ENCODE assay signal across 35 mouse cellular contexts in the genomic region with DNA sequence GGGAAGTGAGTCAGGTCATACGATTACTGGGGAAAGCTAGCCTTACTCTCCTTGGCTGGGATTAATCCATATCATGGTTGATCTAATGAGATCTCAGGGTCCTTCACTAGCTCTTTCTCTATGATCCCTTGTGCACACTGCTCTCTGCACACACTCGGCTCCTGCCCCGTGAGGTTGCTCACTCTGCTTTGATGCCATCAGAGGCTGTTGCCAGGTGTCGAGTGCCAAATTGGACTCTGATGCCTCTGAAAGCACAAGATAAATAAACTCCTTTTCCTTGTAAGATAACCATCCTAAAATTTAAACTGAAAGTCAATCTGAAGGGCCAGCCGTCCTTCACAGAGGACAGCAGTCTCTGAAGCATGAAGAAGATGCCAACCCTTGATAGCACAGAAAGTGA. TPM values are rescaled to one million over a fixed set of nuclear protein-coding genes. Genes with fewer than 3 reads are reported as not detected.
DNase-seq lines count a peak whose midpoint lies in the region; ATAC-seq and TF ChIP-seq lines count a peak whose summit lies in the region.
"Had no signal": no experiment of that assay in that cellular context is flagged by ENCODE, and none has a peak within 500 bp of the region (broad histone marks: within the 10 kb centered on the region; RNA-seq: fewer than 3 reads in every experiment).

No protein-coding gene starts in this region.

- H3K9ac ChIP-seq in forebrain, embryonic 11.5 days (ENCODE audit: low read length), result no peak overlapping the region
- H3K9ac ChIP-seq in forebrain, embryonic 15.5 days (replicated peaks), result no peak overlapping the region
- no peak overlapping the region for H3K9ac ChIP-seq in CH12.LX (ENCODE audit: insufficient read depth, low read depth)
- H3K9ac ChIP-seq: embryonic facial prominence, embryonic 13.5 days; forebrain, embryonic 13.5 days; forebrain, postnatal 0 days; heart, embryonic 12.5 days; heart, embryonic 15.5 days; hindbrain, embryonic 14.5 days had no signal

- dilution Hi-C loops in CH12.LX (cut with MboI; ENCODE audit: extremely low pct_ligation_motif_present, extremely low pct_unique_long_range_greater_than_20kb, low sequenced_read_pairs), result no loop called here

- H3K27ac ChIP-seq in forebrain, embryonic 11.5 days (ENCODE audit: low read depth, low read length), result no peak overlapping the region
- H3K27ac ChIP-seq in forebrain, embryonic 15.5 days (replicated peaks), result no peak overlapping the region
- H3K27ac ChIP-seq in CH12.LX (ENCODE audit: insufficient read depth, low read depth), result 0 out of 2 replicates have a peak overlapping the region, but pooled peaks have one; percentile 0
- H3K27ac ChIP-seq: embryonic facial prominence, embryonic 10.5 days; embryonic facial prominence, embryonic 13.5 days; forebrain, embryonic 13.5 days; heart, embryonic 15.5 days; hindbrain, embryonic 14.5 days; hindbrain, postnatal 0 days had no signal

- ATAC-seq in forebrain, embryonic 11.5 days (replicated peaks; ENCODE audit: low FRiP score), result no peak
- ATAC-seq in forebrain, embryonic 15.5 days (replicated peaks), result no peak
- no peak for ATAC-seq in monocyte, adult 5-6 weeks (replicated peaks; ENCODE audit: insufficient number of reproducible peaks, low FRiP score, low TSS enrichment, poor library complexity, severe bottlenecking)
- ATAC-seq: forebrain, embryonic 13.5 days; forebrain, postnatal 0 days; hindbrain, postnatal 0 days; intestine, embryonic 16.5 days; Patski had no signal

- no peaks in the 10 kb centered on the region for H3K36me3 ChIP-seq in forebrain, embryonic 11.5 days (ENCODE audit: control insufficient read depth, insufficient read depth, low read length)
- no peaks in the 10 kb centered on the region for H3K36me3 ChIP-seq in forebrain, embryonic 15.5 days
- peaks cover 22 to 27% of the 10 kb centered on the region in 2 experiments for H3K36me3 ChIP-seq in CH12.LX (replicated peaks in 1 of 2; ENCODE audit: control insufficient read depth in 1 of 2, insufficient read depth in 1 of 2, low read length in 1 of 2)
- H3K36me3 ChIP-seq: embryonic facial prominence, embryonic 10.5 days; embryonic facial prominence, embryonic 13.5 days; heart, embryonic 12.5 days; heart, embryonic 15.5 days had no signal

- no peaks in the 10 kb centered on the region for H3K27me3 ChIP-seq in forebrain, embryonic 11.5 days (ENCODE audit: control insufficient read depth, insufficient read depth, low read length)
- H3K27me3 ChIP-seq in forebrain, embryonic 15.5 days, result no peaks in the 10 kb centered on the region
- H3K27me3 ChIP-seq in CH12.LX (replicated peaks), result no peaks in the 10 kb centered on the region
- H3K27me3 ChIP-seq: embryonic facial prominence, embryonic 13.5 days; forebrain, embryonic 13.5 days; heart, embryonic 12.5 days; heart, embryonic 15.5 days had no signal

- no peaks in the 10 kb centered on the region for H3K9me3 ChIP-seq in forebrain, embryonic 11.5 days (ENCODE audit: control insufficient read depth, low read length)
- no peaks in the 10 kb centered on the region for H3K9me3 ChIP-seq in forebrain, embryonic 15.5 days
- no peaks in the 10 kb centered on the region for H3K9me3 ChIP-seq in CH12.LX (replicated peaks; ENCODE audit: low read length)
- H3K9me3 ChIP-seq: embryonic facial prominence, embryonic 10.5 days; embryonic facial prominence, embryonic 13.5 days; forebrain, embryonic 13.5 days; heart, embryonic 12.5 days; heart, embryonic 15.5 days had no signal

- peak; percentile 19 for DNase-seq in adrenal gland, adult 2 months
- no peak for DNase-seq in adrenal gland, adult 18-20 months (ENCODE audit: low spot score in 2 of 2)
- peak; percentile 28 for DNase-seq in forebrain, embryonic 11.5 days (ENCODE audit: low spot score)
- no peak for DNase-seq in CH12.LX (ENCODE audit: extremely low read depth)
- peak; percentile 12 for DNase-seq in adrenal gland, postnatal 25 days
- DNase-seq in left cerebral cortex, postnatal 10 days (ENCODE audit: extremely low spot score in 1 of 2, low spot score in 2 of 2), result no peak
- DNase-seq: cerebellum, adult 11-12 months; cerebellum, adult 8-10 months; cerebellum, postnatal 10 days; cerebellum, postnatal 36 days; embryo, embryonic 11 days; forebrain, postnatal 0 days; gastrocnemius, postnatal 25 days; heart, adult 18-20 months; heart, postnatal 10 days; heart, postnatal 4 days; kidney, adult 18-20 months had no signal

- TF ChIP-seq EP300 in CH12.LX (IDR thresholded peaks at IDR 0.05; ENCODE audit: low read length), result no peak

- H3K79me2 ChIP-seq in CH12.LX (replicated peaks; ENCODE audit: control insufficient read depth, extremely low read depth, insufficient read depth, poor library complexity, severe bottlenecking), result no peaks in the 10 kb centered on the region

- in situ Hi-C loops in CH12.LX (cut with MboI; ENCODE audit: low pct_ligation_motif_present, low pct_unique_long_range_greater_than_20kb, low sequenced_read_pairs), result no loop called here

- no peak overlapping the region for H3K4me3 ChIP-seq in forebrain, embryonic 11.5 days (ENCODE audit: low read depth, low read length)
- H3K4me3 ChIP-seq in forebrain, embryonic 15.5 days, result no peak overlapping the region
- H3K4me3 ChIP-seq in CH12.LX (replicated peaks in 1 of 3; ENCODE audit: low read depth in 2 of 3, low read length in 2 of 3, poor library complexity in 1 of 3), result no peak overlapping the region
- H3K4me3 ChIP-seq: embryonic facial prominence, embryonic 10.5 days; embryonic facial prominence, embryonic 13.5 days; erythroblast, embryonic 14.5 days; forebrain, embryonic 13.5 days; heart, embryonic 12.5 days; heart, embryonic 15.5 days had no signal

- TF ChIP-seq POLR2A in CH12.LX (IDR thresholded peaks at IDR 0.05; ENCODE audit: low read depth, low read length), result no peak

- 96% methylated on average over 5 of the region's 5 CpGs for WGBS in forebrain, embryonic 11.5 days
- WGBS in forebrain, embryonic 15.5 days, result 92% methylated on average over 5 of the region's 5 CpGs

- no peak for TF ChIP-seq RAD21 in CH12.LX (IDR thresholded peaks at IDR 0.05; ENCODE audit: low read depth, low read length)

- intact Hi-C loops in left cerebral cortex, postnatal 10 days (cut with DNase I), result no loop called here

- no peaks in the 10 kb centered on the region for H3K4me1 ChIP-seq in forebrain, embryonic 11.5 days (replicated peaks; ENCODE audit: control insufficient read depth, insufficient read depth, low read length)
- H3K4me1 ChIP-seq in forebrain, embryonic 15.5 days, result no peaks in the 10 kb centered on the region
- peaks cover 9 to 36% of the 10 kb centered on the region in 2 experiments for H3K4me1 ChIP-seq in CH12.LX (ENCODE audit: control insufficient read depth in 1 of 2, insufficient read depth in 2 of 2)
- H3K4me1 ChIP-seq: embryonic facial prominence, embryonic 10.5 days; embryonic facial prominence, embryonic 13.5 days; forebrain, embryonic 13.5 days; heart, embryonic 12.5 days; heart, embryonic 15.5 days had no signal

- H3K4me2 ChIP-seq in forebrain, embryonic 11.5 days (ENCODE audit: low read depth, low read length, severe bottlenecking), result no peak overlapping the region
- H3K4me2 ChIP-seq in forebrain, embryonic 15.5 days (replicated peaks), result no peak overlapping the region
- H3K4me2 ChIP-seq in CH12.LX (ENCODE audit: insufficient read depth, low read depth, poor library complexity, severe bottlenecking), result peak overlapping the region; percentile 55
- H3K4me2 ChIP-seq: embryonic facial prominence, embryonic 13.5 days; forebrain, embryonic 13.5 days; heart, embryonic 12.5 days; heart, embryonic 15.5 days; hindbrain, embryonic 14.5 days had no signal

- no peak for TF ChIP-seq CTCF in CH12.LX (conservative IDR thresholded peaks at IDR 0.05 in 1 of 2, IDR thresholded peaks at IDR 0.05 in 1 of 2; ENCODE audit: low read depth in 2 of 2, low read length in 2 of 2)

RNA-seq across cellular contexts. Expression of a gene that starts 20.2 kb away (rescaled TPM):
- not detected for total RNA-seq in adrenal gland, adult 2 months (2021)
- polyA plus RNA-seq in adrenal gland, adult 2 months (2012; rRNA removed), result not detected in 2 replicates
- total RNA-seq in adrenal gland, adult 18-20 months (2021), result not detected
- not detected in 2 replicates for polyA plus RNA-seq in forebrain, embryonic 11.5 days (2014; fragmentation: Nextera tagmentation; extraction: Ambion mirVana)
- polyA plus RNA-seq in forebrain, embryonic 15.5 days (2015; fragmentation: Nextera tagmentation; extraction: Ambion mirVana), result not detected in 2 replicates
- total RNA-seq in CH12.LX (2012; rRNA removed), result 1.6 and 1.7 TPM in 2 replicates
- 1.4 and 2.4 TPM in 2 replicates for total RNA-seq in CH12.LX (2014; rRNA removed)
- 4.6 and 5.5 TPM in 2 replicates for polyA plus RNA-seq in CH12.LX (2012; ENCODE audit: insufficient read length, low read depth)
- total RNA-seq in adrenal gland, postnatal 25 days (2021), result not detected in 2 replicates
- 3.8 to 7.9 TPM (median 6.5 TPM) in 3 replicates for total RNA-seq in monocyte, adult 5-6 weeks (2017)
- total RNA-seq in left cerebral cortex, postnatal 10 days (2021), result not detected
- total RNA-seq: adrenal gland, postnatal 36 days; gastrocnemius, adult 8-10 months; gastrocnemius, postnatal 25 days; heart, postnatal 10 days; heart, postnatal 4 days had no signal
- polyA plus RNA-seq: cortical plate, adult 2 months; embryonic facial prominence, embryonic 10.5 days; embryonic facial prominence, embryonic 13.5 days; erythroblast, embryonic 14.5 days; forebrain, embryonic 13.5 days; forebrain, postnatal 0 days; gonadal fat pad, adult 2 months; heart, embryonic 12.5 days; heart, embryonic 15.5 days; hindbrain, embryonic 11.5 days had no signal

RNA-seq across cellular contexts. Expression of a gene that starts 23.2 kb away (rescaled TPM):
- 10 to 100 TPM in 1 of 2 experiments, 1 to 10 TPM in 1; 5.0 to 10.7 TPM for total RNA-seq in adrenal gland, adult 2 months (2021)
- polyA plus RNA-seq in adrenal gland, adult 2 months (2012; rRNA removed), result 1.8 and 2.0 TPM in 2 replicates
- total RNA-seq in adrenal gland, adult 18-20 months (2021), result 1 to 10 TPM; 4.7 to 5.1 TPM
- 0.23 and 0.61 TPM in 2 replicates for polyA plus RNA-seq in forebrain, embryonic 11.5 days (2014; fragmentation: Nextera tagmentation; extraction: Ambion mirVana)
- 0.66 and 0.78 TPM in 2 replicates for polyA plus RNA-seq in forebrain, embryonic 15.5 days (2015; fragmentation: Nextera tagmentation; extraction: Ambion mirVana)
- total RNA-seq in CH12.LX (2012; rRNA removed) (4.7 and 6.7 TPM in 2 replicates), CH12.LX (2014; rRNA removed) (7.4 and 8.6 TPM in 2 replicates)
- 14.7 and 15.9 TPM in 2 replicates for polyA plus RNA-seq in CH12.LX (2012; ENCODE audit: insufficient read length, low read depth)
- 6.9 and 8.8 TPM in 2 replicates for total RNA-seq in adrenal gland, postnatal 25 days (2021)
- 80.1 to 92.8 TPM (median 86.9 TPM) in 3 replicates for total RNA-seq in monocyte, adult 5-6 weeks (2017)
- under 1 TPM; 0.51 to 0.99 TPM for total RNA-seq in left cerebral cortex, postnatal 10 days (2021)
- polyA plus RNA-seq: erythroblast, embryonic 14.5 days had no signal

RNA-seq across cellular contexts. Expression of a gene that starts 23.3 kb away (rescaled TPM):
- total RNA-seq in adrenal gland, adult 2 months (2021), result 10 to 100 TPM; 49.7 to 56.9 TPM
- polyA plus RNA-seq in adrenal gland, adult 2 months (2012; rRNA removed), result 71.8 and 74.8 TPM in 2 replicates
- total RNA-seq in adrenal gland, adult 18-20 months (2021), result 10 to 100 TPM; 47.6 to 49.4 TPM
- 55.7 and 59.5 TPM in 2 replicates for polyA plus RNA-seq in forebrain, embryonic 11.5 days (2014; fragmentation: Nextera tagmentation; extraction: Ambion mirVana)
- 105 and 107 TPM in 2 replicates for polyA plus RNA-seq in forebrain, embryonic 15.5 days (2015; fragmentation: Nextera tagmentation; extraction: Ambion mirVana)
- 27.7 and 31.3 TPM in 2 replicates for total RNA-seq in CH12.LX (2012; rRNA removed)
- total RNA-seq in CH12.LX (2014; rRNA removed), result 27.9 and 33.0 TPM in 2 replicates
- 38.3 and 40.6 TPM in 2 replicates for polyA plus RNA-seq in CH12.LX (2012; ENCODE audit: insufficient read length, low read depth)
- 66.1 and 99.7 TPM in 2 replicates for total RNA-seq in adrenal gland, postnatal 25 days (2021)
- total RNA-seq in monocyte, adult 5-6 weeks (2017), result 110 to 162 TPM (median 162 TPM) in 3 replicates
- 10 to 100 TPM; 28.5 to 29.1 TPM for total RNA-seq in left cerebral cortex, postnatal 10 days (2021)

RNA-seq across cellular contexts. Expression of a gene that starts 56.0 kb away (rescaled TPM):
- not detected for total RNA-seq in adrenal gland, adult 2 months (2021)
- not detected in 2 replicates for polyA plus RNA-seq in adrenal gland, adult 2 months (2012; rRNA removed)
- not detected for total RNA-seq in adrenal gland, adult 18-20 months (2021)
- 0.79 and 0.99 TPM in 2 replicates for polyA plus RNA-seq in forebrain, embryonic 11.5 days (2014; fragmentation: Nextera tagmentation; extraction: Ambion mirVana)
- 1.8 and 3.4 TPM in 2 replicates for polyA plus RNA-seq in forebrain, embryonic 15.5 days (2015; fragmentation: Nextera tagmentation; extraction: Ambion mirVana)
- total RNA-seq in CH12.LX (2012; rRNA removed) (not detected in 2 replicates), CH12.LX (2014; rRNA removed) (not detected in 2 replicates)
- polyA plus RNA-seq in CH12.LX (2012; ENCODE audit: insufficient read length, low read depth), result not detected in 2 replicates
- not detected in 2 replicates for total RNA-seq in adrenal gland, postnatal 25 days (2021)
- total RNA-seq in monocyte, adult 5-6 weeks (2017), result 0.29 TPM in 1 of 3 replicates, not detected in the others
- 1 to 10 TPM; 2.0 to 2.6 TPM for total RNA-seq in left cerebral cortex, postnatal 10 days (2021)
- total RNA-seq: adrenal gland, postnatal 36 days; gastrocnemius, adult 8-10 months; gastrocnemius, postnatal 25 days; heart, adult 18-20 months; heart, postnatal 10 days had no signal
- polyA plus RNA-seq: embryonic facial prominence, embryonic 13.5 days; erythroblast, embryonic 14.5 days; gonadal fat pad, adult 2 months; inflammation-experienced regulatory T-cells, adult 6 months; intestine, embryonic 16.5 days; Patski had no signal

Comparison
In these comparisons a context has a peak if more than half of its experiments do, and no peak if none do; other contexts are left out.
1. DNase-seq: peak in adrenal gland, adult 2 months (single experiment), forebrain, embryonic 11.5 days (single experiment) and adrenal gland, postnatal 25 days (single experiment); none in adrenal gland, adult 18-20 months (0 of 2), CH12.LX (single experiment) and left cerebral cortex, postnatal 10 days (0 of 2).